9 mouse cellular contexts compared by ENCODE assay signal in genomic region chr1:53823687-53824445, GRCm38 (mm10). TPM values are rescaled to one million over a fixed set of nuclear protein-coding genes. Genes with fewer than 3 reads are reported as not detected.
A peak's percentile ranks its signal among the peaks of the same experiment; 100 is the strongest.
DNase-seq lines count a peak whose midpoint lies in the region; ATAC-seq and TF ChIP-seq lines count a peak whose summit lies in the region.
"Had no signal": no experiment of that assay in that cellular context is flagged by ENCODE, and none has a peak within 500 bp of the region (broad histone marks: within the 10 kb centered on the region; RNA-seq: fewer than 3 reads in every experiment).

No protein-coding gene starts in this region.

- peak; percentile 57 to 71 for DNase-seq in CD8-positive naive resting alpha-beta T cell, adult 2 months (ENCODE audit: low read depth in 2 of 2, low spot score in 2 of 2)
- peak; percentile 35 for DNase-seq in adrenal gland, adult 2 months
- peak; percentile 69 for DNase-seq in forebrain, postnatal 0 days
- peak; percentile 90 for DNase-seq in induced T-regulatory cell, adult 2 months (ENCODE audit: low read depth)
- DNase-seq in left cerebral cortex, postnatal 14 days (ENCODE audit: low spot score in 2 of 2), result peak; percentile 51 to 56
- peak; percentile 69 for DNase-seq in midbrain, embryonic 10.5 days (ENCODE audit: low spot score)
- peak; percentile 36 for DNase-seq in spleen, adult 12 weeks (ENCODE audit: low spot score)
- no peak for DNase-seq in cerebellum, adult 11 months
- DNase-seq: liver, embryonic 13.5 days had no signal

- no peak overlapping the region for H3K9ac ChIP-seq in forebrain, postnatal 0 days
- H3K9ac ChIP-seq: liver, embryonic 13.5 days had no signal

- no peaks in the 10 kb centered on the region for H3K9me3 ChIP-seq in forebrain, postnatal 0 days (ENCODE audit: low read length)
- no peaks in the 10 kb centered on the region for H3K9me3 ChIP-seq in midbrain, embryonic 10.5 days (replicated peaks)
- H3K9me3 ChIP-seq: liver, embryonic 13.5 days had no signal

- peaks cover 10% of the 10 kb centered on the region for H3K4me1 ChIP-seq in forebrain, postnatal 0 days (ENCODE audit: insufficient read depth)
- peaks cover 21% of the 10 kb centered on the region for H3K4me1 ChIP-seq in midbrain, embryonic 10.5 days
- H3K4me1 ChIP-seq: liver, embryonic 13.5 days had no signal

- H3K36me3 ChIP-seq in forebrain, postnatal 0 days (ENCODE audit: insufficient read depth), result no peaks in the 10 kb centered on the region
- no peaks in the 10 kb centered on the region for H3K36me3 ChIP-seq in midbrain, embryonic 10.5 days
- H3K36me3 ChIP-seq: liver, embryonic 13.5 days had no signal

- H3K4me3 ChIP-seq in forebrain, postnatal 0 days (ENCODE audit: low read depth, low read length), result 0 out of 2 replicates have a peak overlapping the region, but pooled peaks have one; percentile 17
- peak overlapping the region; percentile 43 for H3K4me3 ChIP-seq in midbrain, embryonic 10.5 days
- H3K4me3 ChIP-seq: liver, embryonic 13.5 days had no signal

- H3K27me3 ChIP-seq in forebrain, postnatal 0 days (ENCODE audit: insufficient read depth, low read length), result no peaks in the 10 kb centered on the region
- peaks cover 19% of the 10 kb centered on the region for H3K27me3 ChIP-seq in midbrain, embryonic 10.5 days (ENCODE audit: low read depth, poor library complexity, severe bottlenecking)
- H3K27me3 ChIP-seq: liver, embryonic 13.5 days had no signal

- ATAC-seq in forebrain, postnatal 0 days, result peak; percentile 96

- no peak for TF ChIP-seq CTCF in forebrain, postnatal 0 days (IDR thresholded peaks at IDR 0.05; ENCODE audit: low read depth)

- peak overlapping the region; percentile 32 for H3K4me2 ChIP-seq in forebrain, postnatal 0 days (ENCODE audit: low read depth)
- H3K4me2 ChIP-seq: liver, embryonic 13.5 days had no signal

- intact Hi-C loops in left cerebral cortex, postnatal 14 days (cut with DNase I), result no loop called here

- no peak overlapping the region for H3K27ac ChIP-seq in forebrain, postnatal 0 days (ENCODE audit: low read depth, low read length)
- H3K27ac ChIP-seq in midbrain, embryonic 10.5 days (replicated peaks), result peak overlapping the region; percentile 57
- H3K27ac ChIP-seq: liver, embryonic 13.5 days had no signal

- 2% methylated on average over 10 of the region's 10 CpGs for WGBS in forebrain, postnatal 0 days
- WGBS in midbrain, embryonic 10.5 days, result 4% methylated on average over 10 of the region's 10 CpGs

RNA-seq across cellular contexts. Expression of gene Stk17b, which starts 38.8 kb away (rescaled TPM):
- 10 to 100 TPM in 1 of 2 experiments, 1 to 10 TPM in 1; 9.6 to 15.5 TPM for total RNA-seq in adrenal gland, adult 2 months (2021)
- 1.0 and 1.1 TPM in 2 replicates for polyA plus RNA-seq in adrenal gland, adult 2 months (2012; rRNA removed)
- total RNA-seq in forebrain, postnatal 0 days (2014; rRNA removed), result 7.2 and 7.8 TPM in 2 replicates
- polyA plus RNA-seq in forebrain, postnatal 0 days (2015; fragmentation: Nextera tagmentation; extraction: Ambion mirVana), result 4.1 and 4.4 TPM in 2 replicates
- total RNA-seq in left cerebral cortex, postnatal 14 days (2021), result 10 to 100 TPM in 1 of 2 experiments, 1 to 10 TPM in 1; 9.7 to 10.7 TPM
- 8.3 and 9.6 TPM in 2 replicates for polyA plus RNA-seq in midbrain, embryonic 10.5 days (2016; fragmentation: Nextera tagmentation; extraction: Ambion mirVana)
